Mouse (Mus musculus) C2C12 (cell line): Measurements from ENCODE around the gene Plekhm1.

ENCODE experiments used
- CEBPB ChIP-seq: IDR thresholded peaks from one replicate; pipeline ENCODE4 v1.6.1; 2011; ENCODE audit warnings: low read depth, mild to moderate bottlenecking, control low read depth, moderate library complexity
- CTCF ChIP-seq: IDR thresholded peaks from one replicate; pipeline ENCODE4 v1.5.1; 2011; ENCODE audit not compliant: control insufficient read depth, insufficient read depth, insufficient read length

DNA sequence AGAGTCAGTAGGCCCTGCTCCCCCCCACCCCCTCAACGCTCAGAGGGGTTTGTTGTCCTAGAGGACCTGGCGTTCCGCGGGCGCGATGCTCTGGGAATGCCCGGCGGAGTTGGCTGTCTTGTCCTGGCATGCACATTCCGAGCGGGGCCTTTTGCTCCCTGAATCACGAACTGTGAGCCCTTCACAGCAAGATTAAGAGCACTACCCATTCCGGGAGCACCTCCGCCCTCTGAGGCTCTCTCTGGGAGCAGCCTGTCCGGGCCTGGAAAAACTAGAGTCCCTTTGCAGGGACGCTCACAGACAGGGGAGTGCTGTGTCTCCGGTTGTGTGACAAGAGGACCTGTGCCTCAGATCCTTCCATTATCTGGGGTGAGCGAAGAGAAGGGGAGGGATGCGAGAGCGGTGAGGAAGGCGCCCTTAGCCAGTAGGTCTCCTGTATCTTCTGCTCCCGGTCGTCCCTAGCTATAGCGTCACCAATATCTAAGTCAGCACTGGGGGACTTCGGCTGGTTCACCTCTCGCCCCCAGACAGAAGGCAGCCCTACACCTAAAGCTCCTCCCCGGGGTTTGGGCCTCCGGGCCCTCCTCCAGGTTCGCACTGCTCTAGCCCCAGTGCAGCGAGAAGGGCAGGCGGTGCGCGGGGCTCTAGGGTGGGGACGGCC is 49.8 kb downstream of the Plekhm1 start:
- no peak for TF ChIP-seq CTCF
- TF ChIP-seq CEBPB, result no peak
